Mouse (Mus musculus) splenic B cell, adult 2 months (primary cell): ENCODE results near the gene Immp2l.

ENCODE experiments used
- DNase-seq: peaks from one replicate; pipeline ENCODE4 v3.0.0-alpha.2; 2011; ENCODE audit warnings: low read depth, low spot score
- H3K27me3 ChIP-seq: 2 replicates; pipeline ENCODE4 v1.6.1; 2012; ENCODE audit warnings: mild to moderate bottlenecking, low read length, moderate library complexity, mixed read lengths; ENCODE audit not compliant: control insufficient read depth, poor library complexity, insufficient read depth, severe bottlenecking
- H3K36me3 ChIP-seq: 2 replicates; pipeline ENCODE4 v1.6.1; 2012; ENCODE audit warnings: mild to moderate bottlenecking, low read length, moderate library complexity, mixed read lengths; ENCODE audit not compliant: control insufficient read depth, poor library complexity, insufficient read depth, severe bottlenecking

The Immp2l gene

GRCm38 (mm10) chr12:41347494-41347893, 323.6 kb downstream of the Immp2l start:
- H3K36me3 ChIP-seq = no peaks in the 10 kb centered on the region
- no peaks in the 10 kb centered on the region for H3K27me3 ChIP-seq
- no peak for DNase-seq

- no peak for DNase-seq
- no peaks in the 10 kb centered on the region for H3K36me3 ChIP-seq
- H3K27me3 ChIP-seq = no peaks in the 10 kb centered on the region
These were observed 325.5 kb downstream of the Immp2l start for GRCm38 (mm10) chr12:41349386-41349785.

GRCm38 (mm10) chr12:41349814-41350213, 325.9 kb downstream of the Immp2l start:
- Histone ChIP-seq H3K36me3 (no peaks in the 10 kb centered on the region), H3K27me3 (no peaks in the 10 kb centered on the region)
- peak; percentile 32 for DNase-seq

- no peaks in the 10 kb centered on the region for H3K36me3 ChIP-seq
- DNase-seq = no peak
- H3K27me3 ChIP-seq = no peaks in the 10 kb centered on the region
These were observed 327.4 kb downstream of the Immp2l start for GRCm38 (mm10) chr12:41351275-41351674.

GRCm38 (mm10) chr12:41354857-41355256, 331.0 kb downstream of the Immp2l start:
- H3K36me3 ChIP-seq = no peaks in the 10 kb centered on the region
- H3K27me3 ChIP-seq = no peaks in the 10 kb centered on the region
- DNase-seq = no peak

GRCm38 (mm10) chr12:41356040-41356439, 332.1 kb downstream of the Immp2l start:
- Histone ChIP-seq H3K27me3 (no peaks in the 10 kb centered on the region), H3K36me3 (no peaks in the 10 kb centered on the region)
- DNase-seq = no peak

- H3K27me3 ChIP-seq = no peaks in the 10 kb centered on the region
These were observed 362.8 kb downstream of the Immp2l start for GRCm38 (mm10) chr12:41386685-41387084.

GRCm38 (mm10) chr12:41394231-41394630, 370.3 kb downstream of the Immp2l start:
- Histone ChIP-seq H3K36me3 (no peaks in the 10 kb centered on the region), H3K27me3 (no peaks in the 10 kb centered on the region)
- no peak for DNase-seq

More at GRCm38 (mm10) chr12:41386685-41387084, 362.8 kb downstream of the Immp2l start:
- H3K36me3 ChIP-seq = no peaks in the 10 kb centered on the region
- DNase-seq = no peak

- Histone ChIP-seq H3K27me3 (no peaks in the 10 kb centered on the region), H3K36me3 (no peaks in the 10 kb centered on the region)
- no peak for DNase-seq
These were observed 377.2 kb downstream of the Immp2l start for GRCm38 (mm10) chr12:41401136-41401535.

- no peak for DNase-seq
- Histone ChIP-seq H3K27me3 (no peaks in the 10 kb centered on the region), H3K36me3 (no peaks in the 10 kb centered on the region)
These were observed 378.0 kb downstream of the Immp2l start for GRCm38 (mm10) chr12:41401923-41402322.

GRCm38 (mm10) chr12:41409431-41409830, 385.5 kb downstream of the Immp2l start:
- Histone ChIP-seq H3K27me3 (no peaks in the 10 kb centered on the region), H3K36me3 (no peaks in the 10 kb centered on the region)
- DNase-seq = no peak

GRCm38 (mm10) chr12:41416635-41417034, 392.7 kb downstream of the Immp2l start:
- Histone ChIP-seq H3K27me3 (no peaks in the 10 kb centered on the region), H3K36me3 (no peaks in the 10 kb centered on the region)
- no peak for DNase-seq

GRCm38 (mm10) chr12:41417099-41417498, 393.2 kb downstream of the Immp2l start:
- no peaks in the 10 kb centered on the region for H3K27me3 ChIP-seq
- H3K36me3 ChIP-seq = no peaks in the 10 kb centered on the region
- no peak for DNase-seq

GRCm38 (mm10) chr12:41417961-41418360, 394.1 kb downstream of the Immp2l start:
- no peak for DNase-seq
- no peaks in the 10 kb centered on the region for H3K36me3 ChIP-seq
- no peaks in the 10 kb centered on the region for H3K27me3 ChIP-seq

- Histone ChIP-seq H3K36me3 (no peaks in the 10 kb centered on the region), H3K27me3 (no peaks in the 10 kb centered on the region)
- no peak for DNase-seq
These were observed 401.3 kb downstream of the Immp2l start for GRCm38 (mm10) chr12:41425101-41425679.

- H3K36me3 ChIP-seq = no peaks in the 10 kb centered on the region
- DNase-seq = no peak
These were observed 403.6 kb downstream of the Immp2l start for GRCm38 (mm10) chr12:41427464-41427863.

More at GRCm38 (mm10) chr12:41427464-41427863, 403.6 kb downstream of the Immp2l start:
- H3K27me3 ChIP-seq = no peaks in the 10 kb centered on the region
